Mouse (Mus musculus): ENCODE results near the gene Sccpdh.
"Not testable (repeated sequence)": the region's sequence is repeated elsewhere in the genome, so short reads cannot be mapped to it uniquely, and the experiment has no call there.

Gene Sccpdh

GRCm38 (mm10) chr1:179668836-179669537, 977 bp downstream of the Sccpdh start:
- DNase-seq (ENCODE audit: low spot score in 2 of 2) = no peak

DNA sequence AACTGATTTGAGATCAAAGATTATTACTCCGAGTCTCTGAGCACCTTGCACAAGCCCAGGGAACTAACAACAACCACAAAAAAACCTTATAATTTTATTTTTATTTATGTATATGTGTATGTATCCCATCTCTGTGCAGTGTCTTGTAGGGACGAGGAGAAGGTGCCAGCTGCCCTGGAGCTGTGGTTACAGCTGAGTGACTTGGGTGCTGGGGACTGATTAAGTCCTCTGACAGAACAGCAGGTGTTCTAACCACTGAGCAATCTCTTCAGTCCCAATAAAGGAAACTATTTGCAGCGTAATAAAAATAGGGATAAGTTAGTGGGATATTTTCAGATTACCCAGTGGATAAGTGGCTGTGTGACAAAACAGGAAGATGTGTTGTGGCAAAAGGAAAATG, 6.3 kb downstream of the Sccpdh start:
- DNase-seq (ENCODE audit: low spot score in 2 of 2) = no peak

GRCm38 (mm10) chr1:179677031-179677430, 9.0 kb downstream of the Sccpdh start:
- no peak for DNase-seq (ENCODE audit: low spot score in 2 of 2)

- DNase-seq (ENCODE audit: low spot score in 2 of 2) = no peak
Measured at GRCm38 (mm10) chr1:179679326-179679725, 11.3 kb downstream of the Sccpdh start.

DNA sequence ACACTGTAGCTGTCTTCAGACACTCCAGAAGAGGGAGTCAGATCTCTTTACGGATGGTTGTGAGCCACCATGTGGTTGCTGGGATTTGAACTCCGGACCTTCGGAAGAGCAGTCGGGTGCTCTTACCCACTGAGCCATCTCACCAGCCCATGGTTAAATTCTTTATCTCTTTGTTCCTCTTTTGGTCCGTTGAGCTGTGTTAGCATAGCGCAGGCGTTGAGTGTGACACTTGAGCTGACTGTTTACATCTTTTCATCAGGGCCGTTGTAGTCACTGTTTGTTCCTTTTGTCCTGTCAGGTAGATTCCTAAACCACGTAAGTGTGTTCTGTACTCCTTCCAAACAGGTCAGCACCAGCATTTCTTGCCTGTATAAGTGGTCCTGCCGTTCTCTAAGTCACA, 14.7 kb downstream of the Sccpdh start:
- not testable (repeated sequence) for DNase-seq (ENCODE audit: low spot score in 2 of 2)

- DNase-seq (ENCODE audit: low spot score in 2 of 2) = no peak
Measured at GRCm38 (mm10) chr1:179686348-179686747, 18.3 kb downstream of the Sccpdh start.

GRCm38 (mm10) chr1:179686781-179687180, 18.8 kb downstream of the Sccpdh start:
- no peak for DNase-seq (ENCODE audit: low spot score in 2 of 2)

- DNase-seq (ENCODE audit: low spot score in 2 of 2) = no peak
Measured at GRCm38 (mm10) chr1:179687305-179687704, 19.3 kb downstream of the Sccpdh start.

- DNase-seq (ENCODE audit: low spot score in 2 of 2) = no peak
Measured at GRCm38 (mm10) chr1:179687966-179688365, 20.0 kb downstream of the Sccpdh start.

GRCm38 (mm10) chr1:179688415-179688814, 20.4 kb downstream of the Sccpdh start:
- DNase-seq (ENCODE audit: low spot score in 2 of 2) = no peak

DNA sequence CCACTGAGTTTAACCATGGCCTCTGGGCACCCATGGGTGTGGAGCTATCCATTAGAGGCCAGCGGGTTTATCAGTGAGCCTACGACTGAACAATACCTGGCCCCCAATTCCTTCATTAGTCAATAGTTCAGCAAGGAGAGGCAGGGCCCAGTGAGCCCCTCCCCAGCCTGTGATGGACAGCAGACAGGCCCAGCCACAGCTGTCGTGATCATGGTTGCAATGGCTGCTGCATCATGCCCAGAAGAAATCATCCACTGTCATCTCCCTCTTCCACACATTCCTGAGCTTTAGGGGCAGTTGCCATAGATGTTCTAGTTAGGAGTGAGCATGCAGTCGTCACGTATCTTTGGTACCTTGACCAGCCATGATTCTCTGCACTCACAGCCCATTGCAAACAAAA, 20.9 kb downstream of the Sccpdh start:
- DNase-seq (ENCODE audit: low spot score in 2 of 2) = no peak

DNA sequence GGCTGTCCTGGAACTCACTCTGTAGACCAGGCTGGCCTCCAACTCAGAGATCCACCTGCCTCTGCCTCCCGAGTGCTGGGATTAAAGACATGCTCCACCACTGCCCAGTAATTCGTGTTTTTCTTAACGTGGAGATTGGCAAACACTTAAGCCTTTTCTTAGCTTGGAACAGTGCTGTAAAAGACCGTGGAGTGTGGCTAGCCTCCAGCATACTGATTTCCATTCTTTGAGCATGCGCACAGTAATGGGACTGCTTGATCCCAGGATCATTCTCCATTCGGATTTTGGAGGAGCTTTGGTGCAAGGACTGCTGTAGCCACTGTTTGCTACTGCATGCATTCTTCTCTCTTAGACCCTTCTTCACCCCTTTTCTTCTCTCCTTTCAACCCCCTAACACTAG, 21.5 kb downstream of the Sccpdh start:
- DNase-seq (ENCODE audit: low spot score in 2 of 2) = no peak

DNA sequence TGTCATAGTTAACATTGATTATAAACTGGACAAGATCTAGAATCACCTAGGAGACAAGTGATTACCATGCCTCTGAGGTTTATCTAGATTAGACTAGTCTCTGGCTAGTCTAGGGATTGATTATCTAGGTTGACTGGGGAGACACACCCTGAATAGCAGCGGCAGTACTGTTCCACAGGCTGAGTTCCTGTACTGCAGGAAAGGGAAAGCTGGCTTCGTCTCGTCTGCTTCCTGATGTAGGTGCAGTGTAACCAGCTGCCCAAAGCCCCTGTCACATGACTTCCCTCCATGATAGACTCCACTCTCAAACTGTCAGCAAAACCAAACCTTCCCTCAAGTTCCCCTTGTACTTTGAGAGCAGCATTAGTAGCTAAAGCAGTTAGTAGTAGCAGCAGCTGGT, 36.1 kb downstream of the Sccpdh start:
- no peak for DNase-seq (ENCODE audit: low spot score in 2 of 2)

- DNase-seq (ENCODE audit: low spot score in 2 of 2) = no peak
Measured at GRCm38 (mm10) chr1:179705154-179705553, 37.1 kb downstream of the Sccpdh start.

GRCm38 (mm10) chr1:179709390-179709789, 41.4 kb downstream of the Sccpdh start:
- DNase-seq (ENCODE audit: low spot score in 2 of 2) = no peak

GRCm38 (mm10) chr1:179710739-179711138, 42.7 kb downstream of the Sccpdh start:
- DNase-seq (ENCODE audit: low spot score in 2 of 2) = no peak

- no peak for DNase-seq (ENCODE audit: low spot score in 2 of 2)
Measured at GRCm38 (mm10) chr1:179712658-179713057, 44.6 kb downstream of the Sccpdh start.

DNA sequence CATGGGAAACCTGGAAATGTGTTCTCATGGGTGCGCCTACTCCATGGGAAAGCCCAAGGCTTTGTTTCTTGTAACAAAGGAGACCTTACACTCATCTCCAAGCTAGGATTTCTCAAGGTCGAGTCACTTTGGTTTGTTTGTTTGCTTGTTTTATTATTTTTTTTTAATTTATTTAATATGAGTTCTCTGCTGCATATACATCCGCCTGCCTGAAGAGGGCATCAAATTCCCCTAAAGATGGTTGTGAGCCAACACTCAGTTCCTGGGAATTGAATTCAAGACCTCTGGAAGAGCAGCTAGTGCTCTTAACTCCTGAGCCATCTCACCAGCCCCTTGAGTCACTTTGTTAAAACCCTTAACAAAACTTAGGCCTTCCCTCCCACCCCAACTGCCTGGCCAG, 45.4 kb downstream of the Sccpdh start:
- DNase-seq (ENCODE audit: low spot score in 2 of 2) = no peak

DNA sequence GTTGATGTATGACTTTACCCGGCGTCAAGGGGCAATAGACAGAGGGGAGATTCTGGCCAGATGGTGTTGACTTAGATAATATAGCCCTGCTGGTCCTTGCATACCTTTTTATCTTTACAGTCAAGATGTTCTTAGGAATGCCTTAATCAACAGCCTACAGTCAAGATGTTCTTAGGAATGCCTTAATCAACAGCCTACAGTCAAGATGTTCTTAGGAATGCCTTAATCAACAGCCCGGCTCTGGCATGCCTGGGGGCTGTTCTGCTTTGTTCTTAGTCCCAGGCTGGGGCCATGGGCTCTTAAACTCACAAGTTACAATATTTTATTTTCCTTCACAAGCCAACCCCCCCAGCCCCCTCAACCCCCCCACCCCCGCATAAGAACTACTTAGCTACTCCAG, 47.3 kb downstream of the Sccpdh start:
- not testable (repeated sequence) for DNase-seq (ENCODE audit: low spot score in 2 of 2)

GRCm38 (mm10) chr1:179715786-179716185, 47.8 kb downstream of the Sccpdh start:
- peak; percentile 6 to 45 for DNase-seq (ENCODE audit: low spot score in 2 of 2)

DNA sequence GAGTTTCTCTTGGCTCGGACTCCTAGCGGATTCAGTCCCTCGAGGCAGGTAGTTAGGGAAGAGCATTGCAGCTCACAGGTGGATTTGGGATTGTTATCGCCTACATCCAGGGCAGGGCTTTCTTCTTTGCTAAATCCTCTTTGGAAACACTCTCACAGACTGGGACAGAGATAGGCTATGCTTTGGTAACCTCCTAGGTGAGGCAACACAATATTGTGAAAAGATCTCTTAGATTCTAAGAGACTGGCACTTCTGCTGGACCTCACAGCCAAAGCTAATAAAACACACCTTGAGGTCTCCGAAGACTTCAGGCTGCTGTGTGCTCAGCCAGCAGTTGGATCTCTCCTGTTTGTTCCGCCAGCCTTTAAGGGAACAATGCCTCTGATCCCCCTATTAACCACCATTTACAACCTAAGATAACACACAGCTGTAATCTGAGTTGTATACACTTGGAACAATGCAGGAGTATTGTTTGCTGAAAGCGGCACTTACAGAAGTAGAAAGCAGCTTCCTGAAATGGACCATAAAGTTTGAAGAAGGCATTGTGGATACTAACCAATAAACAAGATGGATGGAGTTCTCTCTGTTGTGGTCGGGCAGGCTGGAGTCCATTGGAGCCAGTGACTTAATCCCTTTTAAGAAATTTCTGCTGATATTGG, 54.9 kb downstream of the Sccpdh start:
- no peak for DNase-seq (ENCODE audit: low spot score in 2 of 2)

DNA sequence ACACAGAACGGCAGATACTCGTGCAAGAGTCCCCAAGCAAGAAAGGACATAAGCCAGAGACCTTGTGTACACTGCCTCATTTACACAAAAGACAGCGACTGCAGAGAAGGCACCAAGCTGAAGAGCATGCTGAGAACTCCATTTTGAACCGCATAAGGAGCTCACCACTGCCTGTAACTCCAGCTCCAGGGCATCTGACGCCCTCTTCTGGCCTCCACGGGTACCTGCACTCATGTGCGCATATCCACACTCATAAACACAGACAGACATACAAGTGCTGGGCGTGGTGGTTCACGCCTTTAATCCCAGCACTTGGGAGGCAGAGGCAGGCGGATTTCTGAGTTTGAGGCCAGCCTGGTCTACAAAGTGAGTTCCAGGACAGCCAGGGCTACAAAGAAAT, 60.7 kb downstream of the Sccpdh start:
- DNase-seq (ENCODE audit: low spot score in 2 of 2) = no peak

DNA sequence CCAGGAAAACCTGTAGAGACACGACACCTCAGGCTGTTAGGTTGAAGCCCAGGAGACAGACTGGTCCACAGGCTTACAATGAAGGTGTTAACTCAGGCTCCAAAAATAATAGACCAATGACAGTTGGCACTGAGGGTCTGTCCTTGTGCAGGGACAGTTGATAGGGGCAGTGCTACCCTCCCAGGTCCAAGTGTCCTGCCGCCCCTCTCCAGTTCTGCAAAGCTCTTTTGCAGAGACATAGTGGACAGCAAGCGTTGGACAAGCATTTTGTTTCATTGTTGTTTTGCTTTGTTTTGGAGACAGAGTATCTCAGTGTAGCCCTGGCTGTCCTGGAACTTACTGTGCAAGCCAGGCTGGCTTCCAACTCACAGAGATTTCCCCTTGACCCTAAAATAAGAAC, 63.4 kb downstream of the Sccpdh start:
- no peak for DNase-seq (ENCODE audit: low spot score in 2 of 2)

Data from spleen, postnatal 36 days (tissue).